Mouse (Mus musculus) stomach, embryonic 14.5 days (tissue): ENCODE data around the gene Msx3. TPM values are rescaled to one million over a fixed set of nuclear protein-coding genes. Genes with fewer than 3 reads are reported as not detected.

Source experiments
- ATAC-seq: fragments of 200-750 bp; cut with Nextera tagmentation; 2 replicates; pipeline ENCODE4 v1.8.0; 2017; ENCODE audit warnings: low read depth, moderate TSS enrichment; ENCODE audit not compliant: insufficient number of reproducible peaks, insufficient read depth, low FRiP score
- H3K27ac ChIP-seq: fragments of 300-500 bp; sonication (generic); 2 replicates; pipeline ENCODE4 v1.5.1; 2014; ENCODE audit warnings: mild to moderate bottlenecking, low read length, moderate library complexity, mixed read lengths
- H3K27me3 ChIP-seq: fragments of 300-500 bp; sonication (generic); 2 replicates; pipeline ENCODE4 v1.6.1; 2014; ENCODE audit warnings: low read length, control low read depth, mixed read lengths; ENCODE audit not compliant: control insufficient read depth, insufficient read depth
- H3K36me3 ChIP-seq: fragments of 300-500 bp; sonication (generic); 2 replicates; pipeline ENCODE4 v1.6.1; 2014; ENCODE audit warnings: mild to moderate bottlenecking, control low read depth, low read length, moderate library complexity, mixed read lengths; ENCODE audit not compliant: control insufficient read depth, insufficient read depth
- H3K4me1 ChIP-seq: fragments of 300-500 bp; sonication (generic); 2 replicates; pipeline ENCODE4 v1.6.1; 2014; ENCODE audit warnings: low read length, control low read depth, mixed read lengths; ENCODE audit not compliant: control insufficient read depth, insufficient read depth
- H3K4me2 ChIP-seq: fragments of 300-500 bp; sonication (generic); replicated peaks from 2 replicates; pipeline ENCODE4 v1.6.1; 2014; ENCODE audit warnings: low read depth, low read length, control low read depth
- H3K4me3 ChIP-seq: fragments of 300-500 bp; sonication (generic); 2 replicates; pipeline ENCODE4 v1.5.1; 2014; ENCODE audit warnings: low read depth, low read length, control low read depth
- H3K9ac ChIP-seq: fragments of 300-500 bp; sonication (generic); replicated peaks from 2 replicates; pipeline ENCODE4 v1.6.1; 2014; ENCODE audit warnings: low read depth, mild to moderate bottlenecking, control low read depth, low read length, moderate library complexity, mixed read lengths
- H3K9me3 ChIP-seq: fragments of 300-500 bp; sonication (generic); 2 replicates; pipeline ENCODE4 v1.6.1; 2016; ENCODE audit warnings: low read depth, low read length, control low read depth; ENCODE audit not compliant: control insufficient read depth
- WGBS: fragments of 180-500 bp; shearing (Covaris S2); extraction: QIAGEN DNeasy Blood & Tissue Kit; methylation state at CpG from one replicate; pipeline ENCODE4 v1.1.7; 2014; 5-methylcytosine and 5-hydroxymethylcytosine counted together
- polyA plus RNA-seq: library from polyadenylated mRNA; unstranded; fragments of >200 nt; fragmentation: Nextera tagmentation; extraction: Ambion mirVana; gene quantifications from 2 replicates; pipeline ENCODE4 v1.2.1, GENCODE M21; 2014

The Msx3 gene
- polyA plus RNA-seq, 1 experiment from 2014 or later, result not detected

DNA sequence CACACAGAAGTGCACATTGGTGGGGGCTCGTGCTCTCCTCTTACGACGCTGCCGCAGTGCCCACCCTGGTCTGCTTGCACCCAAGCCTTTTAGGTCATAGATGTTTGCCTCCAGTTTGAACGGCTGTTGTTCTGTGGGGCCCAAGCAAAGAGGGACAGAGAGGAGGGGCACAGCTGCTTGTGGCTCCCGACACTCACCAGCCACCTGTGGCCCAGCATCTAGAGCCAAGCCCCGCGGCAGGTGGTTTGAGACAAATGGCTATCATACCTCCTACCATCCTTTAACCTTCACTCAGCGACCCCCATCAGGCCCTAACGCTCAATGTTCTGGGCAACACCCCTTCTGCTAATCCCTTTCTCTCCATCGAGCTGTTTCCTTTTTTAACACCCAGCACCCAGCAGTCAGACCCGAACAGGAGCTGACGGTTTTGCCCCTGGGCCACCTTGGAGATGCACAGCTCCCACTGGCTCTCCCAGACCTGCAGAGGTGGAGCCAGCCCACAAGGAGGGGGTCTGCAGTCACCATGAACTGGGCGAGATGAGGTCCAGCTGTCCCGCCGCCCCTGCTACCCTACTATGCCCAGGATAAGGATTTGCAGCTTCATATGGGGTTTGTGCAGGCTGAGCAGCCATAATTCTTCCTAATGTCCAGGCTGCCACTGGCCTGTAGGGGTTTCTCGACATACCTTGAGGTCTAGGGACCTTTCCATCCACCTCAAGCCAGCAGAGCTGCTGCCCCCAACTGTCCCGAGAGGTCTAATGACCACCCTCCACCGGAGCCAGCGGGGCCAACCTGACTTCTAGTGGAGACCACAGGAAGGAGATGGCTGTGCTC, 32.7 kb upstream of the Msx3 start:
- Histone ChIP-seq H3K27me3 (peaks cover 12% of the 10 kb centered on the region), H3K36me3 (no peaks in the 10 kb centered on the region), H3K4me3 (no peak overlapping the region), H3K9me3 (no peaks in the 10 kb centered on the region), H3K9ac (no peak overlapping the region), H3K4me2 (no peak overlapping the region), H3K27ac (no peak overlapping the region), H3K4me1 (no peaks in the 10 kb centered on the region)
- 20% methylated on average over 20 of the region's 20 CpGs for WGBS
- ATAC-seq, result no peak

DNA sequence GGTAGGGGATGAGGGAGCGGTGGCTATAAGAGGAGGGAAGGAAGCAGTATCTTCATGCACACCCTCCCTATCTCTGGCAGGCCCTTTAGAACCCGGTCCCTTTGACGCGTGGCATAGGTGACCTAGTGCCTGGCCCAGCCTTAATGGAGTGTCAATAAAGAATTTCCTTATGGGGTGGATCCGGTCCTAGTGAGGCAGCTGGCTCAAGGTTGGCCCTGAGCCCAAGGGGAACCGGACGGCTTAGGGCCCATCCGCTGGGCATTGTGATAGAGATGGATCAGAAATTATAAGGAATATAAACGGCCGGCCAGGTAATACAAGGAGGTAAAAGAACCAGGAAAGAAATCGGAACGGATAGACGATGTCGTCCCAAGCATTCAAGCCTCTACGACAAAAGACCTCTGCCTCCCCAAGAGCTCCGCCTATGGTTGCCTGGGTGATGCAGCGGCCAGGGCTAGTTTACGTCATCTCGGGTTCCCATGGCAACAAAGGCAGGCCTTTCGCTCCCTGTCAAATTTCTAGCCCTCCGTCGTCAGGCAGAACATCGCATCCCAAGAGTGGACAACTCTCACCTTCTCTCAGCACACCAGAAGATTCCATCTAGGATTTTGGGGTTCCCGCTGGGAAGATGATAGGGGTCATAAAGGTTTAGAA, 31.7 kb upstream of the Msx3 start:
- Histone ChIP-seq H3K4me1 (no peaks in the 10 kb centered on the region), H3K9me3 (no peaks in the 10 kb centered on the region), H3K36me3 (no peaks in the 10 kb centered on the region), H3K4me3 (peak overlapping the region; percentile 11; the same call in 1 of the 2 replicates), H3K4me2 (peak overlapping the region; percentile 23), H3K9ac (no peak overlapping the region), H3K27ac (no peak overlapping the region), H3K27me3 (peaks cover 12% of the 10 kb centered on the region)
- ATAC-seq, result no peak
- 3% methylated on average over 24 of the region's 24 CpGs for WGBS

DNA sequence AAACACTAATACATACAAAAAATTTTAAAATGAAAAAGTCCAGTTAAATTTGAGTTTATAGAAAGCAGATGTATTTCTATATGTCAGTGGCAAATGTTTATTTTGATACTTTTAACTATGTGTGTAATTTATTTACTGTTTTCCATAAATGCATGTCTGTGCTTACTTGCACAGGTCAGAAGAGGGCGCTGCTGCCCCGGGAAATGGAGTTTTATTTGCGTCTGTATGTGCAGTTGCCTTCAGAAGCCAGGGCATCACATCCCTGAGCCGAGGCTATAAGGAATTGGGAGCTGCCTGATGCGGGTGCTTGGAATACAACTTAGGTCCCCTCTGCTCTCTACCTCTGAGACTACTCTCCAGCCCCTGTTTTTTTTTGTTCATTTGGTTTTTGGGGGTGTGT, 29.8 kb upstream of the Msx3 start:
- no peak for ATAC-seq
- peaks cover 12% of the 10 kb centered on the region for H3K27me3 ChIP-seq
- 8% methylated on average over 5 of the region's 5 CpGs for WGBS
- H3K4me3 ChIP-seq, result no peak overlapping the region
- H3K4me1 ChIP-seq, result no peaks in the 10 kb centered on the region
- H3K27ac ChIP-seq, result no peak overlapping the region
- no peak overlapping the region for H3K9ac ChIP-seq
- no peaks in the 10 kb centered on the region for H3K36me3 ChIP-seq
- no peak overlapping the region for H3K4me2 ChIP-seq
- H3K9me3 ChIP-seq, result no peaks in the 10 kb centered on the region

- 69% methylated on average over 6 of the region's 6 CpGs for WGBS
- no peak overlapping the region for H3K4me2 ChIP-seq
- no peak overlapping the region for H3K4me3 ChIP-seq
- H3K4me1 ChIP-seq, result no peaks in the 10 kb centered on the region
- no peak for ATAC-seq
- H3K9me3 ChIP-seq, result no peaks in the 10 kb centered on the region
- H3K36me3 ChIP-seq, result no peaks in the 10 kb centered on the region
- H3K27me3 ChIP-seq, result peaks cover 12% of the 10 kb centered on the region
- H3K9ac ChIP-seq, result no peak overlapping the region
- no peak overlapping the region for H3K27ac ChIP-seq
These were observed 28.8 kb upstream of the Msx3 start for GRCm38 (mm10) chr7:140077698-140078097.

DNA sequence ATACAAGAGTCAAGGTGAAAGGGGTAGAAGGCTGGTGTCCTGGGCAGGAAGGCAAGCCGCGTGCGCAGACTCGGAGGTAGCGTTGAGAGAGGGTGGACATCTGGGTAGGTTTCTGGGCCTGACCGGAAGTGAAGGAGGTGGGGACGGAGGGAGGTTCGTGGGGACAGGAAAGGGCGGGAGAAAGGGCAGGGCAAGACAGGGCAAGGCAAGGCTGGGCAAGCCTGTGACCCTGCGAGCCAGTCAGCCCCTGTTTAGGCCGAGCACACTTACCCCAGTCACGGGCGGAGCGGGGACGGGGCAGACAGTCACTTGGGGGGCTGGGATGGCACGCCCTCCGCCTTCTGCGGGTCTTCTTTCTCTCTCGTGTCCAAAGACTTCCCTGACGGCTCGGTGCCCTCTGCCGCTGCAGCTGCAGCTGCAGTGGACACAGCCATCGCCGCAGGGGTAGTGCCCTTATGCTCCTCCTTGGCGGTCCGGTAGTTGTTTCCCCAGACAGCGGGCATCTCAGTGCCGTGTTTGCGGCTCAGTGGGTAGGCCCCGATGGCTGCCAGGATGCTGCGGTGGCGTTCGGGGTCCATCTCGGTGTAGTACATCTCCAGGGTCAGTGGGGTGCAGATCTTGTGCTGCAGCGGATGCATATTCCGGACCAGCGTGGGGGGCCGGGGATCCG, 21.3 kb upstream of the Msx3 start:
- Histone ChIP-seq H3K27ac (no peak overlapping the region), H3K36me3 (no peaks in the 10 kb centered on the region), H3K4me2 (peak overlapping the region; percentile 37), H3K4me1 (no peaks in the 10 kb centered on the region), H3K9me3 (no peaks in the 10 kb centered on the region), H3K27me3 (no peaks in the 10 kb centered on the region), H3K9ac (no peak overlapping the region; the same call in 1 of the 2 replicates), H3K4me3 (peak overlapping the region; percentile 7; the same call in 1 of the 2 replicates)
- ATAC-seq, result no peak
- WGBS, result 38% methylated on average over 36 of the region's 39 CpGs

DNA sequence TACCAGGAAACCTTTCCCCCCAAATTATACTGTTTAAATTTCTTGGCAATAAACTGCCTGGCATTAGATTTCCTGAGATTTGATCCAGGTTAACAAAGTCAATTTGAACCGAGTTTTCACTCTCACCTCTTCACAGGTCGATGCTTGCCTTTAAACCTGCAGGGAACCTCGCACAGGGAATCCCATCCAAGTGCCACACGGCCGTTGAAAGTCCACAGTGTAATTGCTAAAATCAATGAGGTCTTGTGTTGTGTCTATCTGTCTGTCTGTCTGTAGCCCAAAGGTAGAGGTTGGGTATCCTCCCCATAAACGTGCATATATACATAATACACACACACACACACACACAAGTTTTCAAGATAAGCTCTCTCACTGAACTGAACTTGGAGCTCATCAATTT, 18.5 kb upstream of the Msx3 start:
- no peak overlapping the region for H3K27ac ChIP-seq
- H3K27me3 ChIP-seq, result 0 out of 2 replicates have a peak, but pooled peaks cover 6% of the 10 kb centered on the region
- H3K4me2 ChIP-seq, result no peak overlapping the region
- no peaks in the 10 kb centered on the region for H3K9me3 ChIP-seq
- no peak for ATAC-seq
- no peaks in the 10 kb centered on the region for H3K36me3 ChIP-seq
- H3K4me1 ChIP-seq, result no peaks in the 10 kb centered on the region
- WGBS, result 65% methylated on average over 6 of the region's 6 CpGs
- no peak overlapping the region for H3K4me3 ChIP-seq
- H3K9ac ChIP-seq, result no peak overlapping the region

DNA sequence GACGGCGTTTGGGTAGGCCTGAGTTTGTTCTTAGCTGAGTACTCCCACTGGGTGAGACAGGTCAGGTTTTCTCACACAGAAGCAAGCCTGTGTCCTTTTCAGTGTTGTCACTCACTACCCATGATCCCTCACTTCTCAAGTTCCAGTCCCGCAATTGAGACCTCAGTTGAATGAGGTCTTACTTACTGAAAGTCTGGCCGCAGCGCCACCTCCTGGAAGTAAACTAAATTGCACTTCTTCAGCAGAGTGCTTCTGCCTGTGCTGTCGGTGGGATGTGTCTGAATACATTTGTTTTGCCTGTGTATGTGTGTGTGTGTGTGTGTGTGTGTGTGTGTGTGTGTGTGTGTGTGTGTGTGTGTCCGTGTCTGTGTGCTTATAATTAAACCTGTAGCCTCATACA, 14.2 kb upstream of the Msx3 start:
- no peak for ATAC-seq
- Histone ChIP-seq H3K27me3 (peaks cover 31% of the 10 kb centered on the region), H3K9ac (no peak overlapping the region), H3K9me3 (no peaks in the 10 kb centered on the region), H3K4me1 (peaks cover 9% of the 10 kb centered on the region; the same call in 1 of the 2 replicates), H3K27ac (no peak overlapping the region), H3K36me3 (no peaks in the 10 kb centered on the region), H3K4me2 (no peak overlapping the region), H3K4me3 (no peak overlapping the region)
- 22% methylated on average over 7 of the region's 7 CpGs for WGBS

DNA sequence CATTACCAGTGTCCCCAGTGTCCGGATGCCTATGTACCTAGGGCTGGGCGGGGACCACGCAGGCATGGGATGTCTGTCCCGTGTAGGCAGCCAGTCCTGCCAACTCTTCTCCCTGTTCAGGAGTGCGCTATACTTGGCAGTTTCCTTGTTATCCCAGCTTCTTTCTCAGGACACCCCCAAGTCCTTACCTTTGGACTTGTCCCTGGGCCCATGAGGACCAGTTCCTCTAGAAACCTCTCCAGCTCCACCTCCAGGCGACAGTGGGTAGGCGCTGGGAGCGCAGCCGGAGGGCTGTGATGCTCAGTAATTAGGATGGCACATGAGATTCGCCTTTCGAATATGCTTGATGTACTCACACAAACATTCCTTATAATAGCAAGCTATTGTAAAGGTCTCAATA, 13.4 kb upstream of the Msx3 start:
- ATAC-seq, result no peak

More for the DNA sequence above, 13.4 kb upstream of the Msx3 start:
- Histone ChIP-seq H3K4me2 (no peak overlapping the region), H3K27me3 (peaks cover 36% of the 10 kb centered on the region), H3K9me3 (no peaks in the 10 kb centered on the region), H3K27ac (no peak overlapping the region), H3K36me3 (no peaks in the 10 kb centered on the region), H3K4me3 (no peak overlapping the region), H3K9ac (no peak overlapping the region), H3K4me1 (peaks cover 9% of the 10 kb centered on the region; the same call in 1 of the 2 replicates)
- 18% methylated on average over 11 of the region's 11 CpGs for WGBS
